ENCODE assay signal across 29 mouse cellular contexts in the genomic region with DNA sequence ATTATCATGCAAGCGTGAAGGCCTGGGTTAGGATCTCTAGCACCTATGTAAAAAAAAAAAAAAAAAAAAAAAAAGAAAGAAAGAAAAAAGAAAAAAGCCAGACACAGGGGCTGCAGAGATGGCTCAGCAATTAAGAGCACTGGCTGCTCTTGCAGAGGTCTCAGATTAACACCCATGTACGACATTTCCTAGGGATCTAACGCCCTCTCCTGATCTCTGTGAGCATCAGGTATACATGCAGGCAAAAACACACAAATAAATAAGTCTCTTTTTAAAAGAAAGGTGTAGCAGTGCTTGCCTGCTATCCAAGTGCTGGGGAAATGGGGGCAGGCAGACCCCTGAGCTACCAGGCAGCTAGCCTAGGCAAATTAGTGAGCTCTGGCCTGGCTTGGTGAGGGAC. TPM values are rescaled to one million over a fixed set of nuclear protein-coding genes. Genes with fewer than 3 reads are reported as not detected.
"Had no signal": no experiment of that assay in that cellular context is flagged by ENCODE, and none has a peak within 500 bp of the region (broad histone marks: within the 10 kb centered on the region; RNA-seq: fewer than 3 reads in every experiment).

No protein-coding gene starts in this region.

- H3K36me3 ChIP-seq: lung, embryonic 15.5 days; midbrain, embryonic 10.5 days; midbrain, embryonic 12.5 days; neural tube, embryonic 13.5 days; neural tube, embryonic 15.5 days had no signal

- H3K9me3 ChIP-seq: lung, embryonic 15.5 days; megakaryocyte, embryonic 14.5 days; midbrain, embryonic 10.5 days; midbrain, embryonic 12.5 days; neural tube, embryonic 13.5 days; neural tube, embryonic 15.5 days had no signal

- H3K4me1 ChIP-seq: neural tube, embryonic 13.5 days; neural tube, embryonic 15.5 days had no signal

- H3K9ac ChIP-seq: liver, postnatal 0 days; lung, embryonic 15.5 days; midbrain, embryonic 12.5 days; neural tube, embryonic 13.5 days; neural tube, embryonic 15.5 days had no signal

- H3K27ac ChIP-seq: lung, embryonic 15.5 days; macrophage; midbrain, embryonic 10.5 days; midbrain, embryonic 12.5 days; neural tube, embryonic 13.5 days; neural tube, embryonic 15.5 days had no signal

- H3K27me3 ChIP-seq: lung, embryonic 15.5 days; midbrain, embryonic 12.5 days; neural tube, embryonic 13.5 days; neural tube, embryonic 15.5 days had no signal

- H3K4me3 ChIP-seq: lung, embryonic 15.5 days; midbrain, embryonic 10.5 days; midbrain, embryonic 12.5 days; myocyte; neural tube, embryonic 13.5 days; neural tube, embryonic 15.5 days had no signal

- DNase-seq: liver, postnatal 0 days; lung, adult 2 months; lung, postnatal 14 days; lung, postnatal 36 days; midbrain, embryonic 14.5 days; retina, postnatal 1 day; right cerebral cortex, adult 18-20 months; right cerebral cortex, postnatal 25 days; right cerebral cortex, postnatal 4 days; spleen, adult 18-20 months; thymus, adult 18-20 months; thymus, postnatal 14 days; thymus, postnatal 36 days had no signal

RNA-seq across cellular contexts. Expression of gene Siglec1, which starts 15.0 kb away (rescaled TPM):
- polyA plus RNA-seq: myocyte had no signal

RNA-seq across cellular contexts. Expression of gene Gm11037, which starts 31.8 kb away (rescaled TPM):
- total RNA-seq: megakaryocyte progenitor cell, adult 5-6 weeks had no signal
- polyA plus RNA-seq: liver, postnatal 0 days; lung, adult 2 months; lung, embryonic 15.5 days; lung, postnatal 0 days; macrophage; midbrain, embryonic 10.5 days; midbrain, embryonic 12.5 days; midbrain, embryonic 14.5 days; midbrain, embryonic 16.5 days; myocyte; neural tube, embryonic 11.5 days; neural tube, embryonic 13.5 days; neural tube, embryonic 15.5 days; small intestine, adult 2 months; stomach, embryonic 14.5 days; stomach, embryonic 16.5 days; thymus, postnatal 0 days had no signal

RNA-seq across cellular contexts. Expression of gene Adam33, which starts 37.9 kb away (rescaled TPM):
- total RNA-seq: megakaryocyte progenitor cell, adult 5-6 weeks had no signal
